Mouse (Mus musculus) MEL (cell line): ENCODE data around the gene Zfp366. TPM values are rescaled to one million over a fixed set of nuclear protein-coding genes. Genes with fewer than 3 reads are reported as not detected.

Experiments used
- DNase-seq: peaks from one replicate; pipeline ENCODE4 v3.0.0; 2011; ENCODE audit warnings: low read depth, low spot score
- H3K27ac ChIP-seq: 2 replicates; pipeline ENCODE4 v1.5.1; 2012; ENCODE audit warnings: low read depth, mild to moderate bottlenecking, control low read depth, low read length, moderate library complexity; ENCODE audit not compliant: control insufficient read depth
- H3K27me3 ChIP-seq, 2 experiments: fragments of 150-350 bp in 1 of 2; sonication (generic) in 1 of 2; 2 replicates each; pipeline ENCODE4 v1.6.1; 2012; ENCODE audit warnings: low read length in 2 of 2, mild to moderate bottlenecking in 2 of 2, improper control_type of control experiment in 1 of 2, moderate library complexity in 1 of 2; ENCODE audit not compliant: insufficient read depth in 2 of 2, control insufficient read depth in 1 of 2
- H3K36me3 ChIP-seq, 2 experiments: 2 replicates each; pipeline ENCODE4 v1.6.1; 2012 to 2014; ENCODE audit warnings: low read length in 2 of 2, improper control_type of control experiment in 1 of 2, inconsistent platforms in 1 of 2, mild to moderate bottlenecking in 1 of 2; ENCODE audit not compliant: insufficient read depth in 2 of 2, control insufficient read depth in 1 of 2
- H3K4me1 ChIP-seq, 2 experiments: fragments of 150-350 bp in 1 of 2; sonication (generic) in 1 of 2; 2 replicates each; pipeline ENCODE4 v1.6.1; 2012; ENCODE audit warnings: low read length in 2 of 2, improper control_type of control experiment in 1 of 2, mild to moderate bottlenecking in 1 of 2; ENCODE audit not compliant: insufficient read depth in 2 of 2, control insufficient read depth in 1 of 2
- H3K4me3 ChIP-seq, 2 experiments: fragments of 150-350 bp in 1 of 2; sonication (generic) in 1 of 2; 2 replicates each; pipeline ENCODE4 v1.5.1; 2012; ENCODE audit warnings: low read depth in 2 of 2, low read length in 2 of 2, mild to moderate bottlenecking in 2 of 2, moderate library complexity in 2 of 2, control low read depth in 1 of 2, improper control_type of control experiment in 1 of 2; ENCODE audit not compliant: control insufficient read depth in 1 of 2, insufficient read depth in 1 of 2
- H3K79me2 ChIP-seq: 2 replicates; pipeline ENCODE4 v1.6.1; 2012; ENCODE audit warnings: mild to moderate bottlenecking, low read length, moderate library complexity; ENCODE audit not compliant: control insufficient read depth, poor library complexity, insufficient read depth
- H3K9ac ChIP-seq: 2 replicates; pipeline ENCODE4 v1.6.1; 2012; ENCODE audit warnings: low read depth, mild to moderate bottlenecking, control low read depth, low read length, moderate library complexity; ENCODE audit not compliant: control insufficient read depth, poor library complexity, severe bottlenecking
- H3K9me3 ChIP-seq: fragments of 150-350 bp; sonication (generic); replicated peaks from 2 replicates; pipeline ENCODE4 v1.6.1; 2012; ENCODE audit warnings: mild to moderate bottlenecking, low read length, improper control_type of control experiment, moderate library complexity; ENCODE audit not compliant: insufficient read depth
- CTCF ChIP-seq, 3 experiments: IDR thresholded peaks in 2 of 3; conservative IDR thresholded peaks in 1 of 3; 2 replicates each; pipeline ENCODE4 v1.5.1; 2011 to 2012; ENCODE audit warnings: low read length in 3 of 3, low read depth in 2 of 3, mild to moderate bottlenecking in 2 of 3, improper control_type of control experiment in 1 of 3, inconsistent platforms in 1 of 3, mixed read lengths in 1 of 3, moderate library complexity in 1 of 3; ENCODE audit not compliant: control insufficient read depth in 1 of 3, insufficient read depth in 1 of 3, poor library complexity in 1 of 3, severe bottlenecking in 1 of 3
- GABPA ChIP-seq: IDR thresholded peaks from 2 replicates; pipeline ENCODE4 v1.6.1; 2012; ENCODE audit warnings: low read depth, mild to moderate bottlenecking, inconsistent platforms, low read length, improper control_type of control experiment, moderate library complexity
- GATA1 ChIP-seq: IDR thresholded peaks from 2 replicates; pipeline ENCODE4 v1.6.1; 2011; ENCODE audit warnings: low read depth, low read length, improper control_type of control experiment
- MEF2A ChIP-seq: IDR thresholded peaks from 2 replicates; pipeline ENCODE4 v1.6.1; 2014; ENCODE audit warnings: low read depth, mild to moderate bottlenecking, inconsistent platforms, low read length, improper control_type of control experiment; ENCODE audit not compliant: poor library complexity, insufficient replicate concordance, severe bottlenecking; ENCODE audit errors: extremely low read depth
- MYC ChIP-seq: IDR thresholded peaks from 2 replicates; pipeline ENCODE4 v1.6.1; 2011; ENCODE audit warnings: low read depth, mild to moderate bottlenecking, low read length, improper control_type of control experiment, moderate library complexity
- NELFE ChIP-seq: IDR thresholded peaks from 2 replicates; pipeline ENCODE4 v1.6.1; 2011; ENCODE audit warnings: low read depth, low read length, improper control_type of control experiment
- NRF1 ChIP-seq: IDR thresholded peaks from 2 replicates; pipeline ENCODE4 v1.6.1; 2014; ENCODE audit warnings: low read depth, mild to moderate bottlenecking, inconsistent platforms, low read length, improper control_type of control experiment, moderate library complexity; ENCODE audit not compliant: poor library complexity, insufficient read depth, severe bottlenecking
- POLR2AphosphoS2 ChIP-seq: IDR thresholded peaks from 2 replicates; pipeline ENCODE4 v1.6.1; 2011; ENCODE audit warnings: low read length, improper control_type of control experiment
- RAD21 ChIP-seq: IDR thresholded peaks from 2 replicates; pipeline ENCODE4 v1.6.1; 2011; ENCODE audit warnings: mild to moderate bottlenecking, low read depth, low read length, improper control_type of control experiment
- RCOR1 ChIP-seq: IDR thresholded peaks from 2 replicates; pipeline ENCODE4 v1.6.1; 2012; ENCODE audit warnings: low read depth, mild to moderate bottlenecking, inconsistent platforms, low read length, improper control_type of control experiment
- TBP ChIP-seq: IDR thresholded peaks from 2 replicates; pipeline ENCODE4 v1.8.0; 2011; ENCODE audit warnings: low read depth, low read length, improper control_type of control experiment
- TCF12 ChIP-seq: IDR thresholded peaks from 2 replicates; pipeline ENCODE4 v1.6.1; 2014; ENCODE audit warnings: low read depth, mild to moderate bottlenecking, inconsistent platforms, low read length, improper control_type of control experiment, moderate library complexity
- UBTF ChIP-seq: IDR thresholded peaks from 2 replicates; pipeline ENCODE4 v1.6.1; 2012; ENCODE audit warnings: low read depth, mild to moderate bottlenecking, inconsistent platforms, low read length, improper control_type of control experiment, moderate library complexity, borderline replicate concordance; ENCODE audit not compliant: insufficient read depth
- USF1 ChIP-seq: IDR thresholded peaks from 2 replicates; pipeline ENCODE4 v1.6.1; 2014; ENCODE audit warnings: low read depth, mild to moderate bottlenecking, inconsistent platforms, low read length, improper control_type of control experiment, moderate library complexity
- ZC3H11A ChIP-seq: IDR thresholded peaks from 2 replicates; pipeline ENCODE4 v1.6.1; 2012; ENCODE audit warnings: low read depth, mild to moderate bottlenecking, inconsistent platforms, low read length, improper control_type of control experiment
- ZKSCAN1 ChIP-seq: IDR thresholded peaks from 2 replicates; pipeline ENCODE4 v1.6.1; 2012; ENCODE audit warnings: low read depth, mild to moderate bottlenecking, inconsistent platforms, low read length, improper control_type of control experiment, moderate library complexity
- polyA plus RNA-seq, 2 experiments: library from polyadenylated mRNA; stranded (reverse) in 1 of 2; unstranded in 1 of 2; fragments of >175 nt in 1 of 2; fragments of >200 nt in 1 of 2; gene quantifications; 2 replicates each; pipeline versions ENCODE4 v1.2.1 to v1.2.4; 2012; ENCODE audit warnings: low replicate concordance in 2 of 2, low read depth in 1 of 2; ENCODE audit not compliant: insufficient read length in 2 of 2, insufficient read depth in 1 of 2, missing spikeins in 1 of 2
- total RNA-seq: library from RNA; depleted of rRNA; stranded (reverse); fragments of 300-350 nt; gene quantifications from 2 replicates; pipeline ENCODE4 v1.2.3, GENCODE M21; 2012

Zfp366 gene
- total and polyA plus RNA-seq, 3 experiments: not detected

- no peak for DNase-seq
- Histone ChIP-seq H3K4me3 (no peak overlapping the region), H3K36me3 (no peaks in the 10 kb centered on the region)
- TF ChIP-seq RCOR1 (no peak), UBTF (no peak), RAD21 (no peak), ZC3H11A (no peak), TBP (no peak), MYC (no peak), GABPA (no peak), ZKSCAN1 (no peak), GATA1 (no peak), TCF12 (no peak), NRF1 (no peak), USF1 (no peak), POLR2AphosphoS2 (no peak)
- TF ChIP-seq, all 39 proteins: peak for 0
- Histone ChIP-seq H3K9ac (no peak overlapping the region), H3K27ac (no peak overlapping the region), H3K4me1 (no peaks in the 10 kb centered on the region), H3K9me3 (no peaks in the 10 kb centered on the region), H3K27me3 (no peaks in the 10 kb centered on the region; a peak in 1 of 4 replicates), H3K79me2 (no peaks in the 10 kb centered on the region)
Observed at GRCm38 (mm10) chr13:99284400-99285160, 100.0 kb downstream of the Zfp366 start.

GRCm38 (mm10) chr13:99285241-99285640 lies 100.6 kb downstream of the Zfp366 start:
- Histone ChIP-seq H3K9me3 (no peaks in the 10 kb centered on the region), H3K27ac (no peak overlapping the region), H3K4me3 (no peak overlapping the region), H3K4me1 (no peaks in the 10 kb centered on the region), H3K9ac (no peak overlapping the region), H3K27me3 (no peaks in the 10 kb centered on the region; a peak in 1 of 4 replicates), H3K79me2 (no peaks in the 10 kb centered on the region), H3K36me3 (no peaks in the 10 kb centered on the region)
- no peak for DNase-seq
- TF ChIP-seq CTCF (IDR thresholded peaks at IDR 0.05 in 2 of 3, conservative IDR thresholded peaks at IDR 0.05 in 1 of 3; ENCODE audit: control insufficient read depth in 1 of 3, insufficient read depth in 1 of 3, low read depth in 2 of 3, low read length in 3 of 3, poor library complexity in 1 of 3, severe bottlenecking in 1 of 3) (no peak), NELFE (no peak), MEF2A (no peak)
- TF ChIP-seq, all 39 proteins: peak for 0
